Mouse (Mus musculus) embryo, embryonic 11.5 days (tissue): Measurements from ENCODE around the gene Cdcp2.

Source experiments
- DNase-seq: peaks from one replicate; pipeline ENCODE4 v3.0.0-alpha.2; 2012; ENCODE audit warnings: low read depth, low spot score

Gene Cdcp2

GRCm38 (mm10) chr4:107096841-107097373 is at the start of gene Cdcp2:
Cdcp2 (plus strand) TSS chr4:107096891.
- DNase-seq, result no peak

GRCm38 (mm10) chr4:107047806-107048205 is 48.9 kb upstream of the Cdcp2 start:
- no peak for DNase-seq

- DNase-seq, result no peak
These were observed 48.0 kb upstream of the Cdcp2 start for GRCm38 (mm10) chr4:107048568-107049162.

- DNase-seq, result no peak
These were observed 44.8 kb upstream of the Cdcp2 start for GRCm38 (mm10) chr4:107051889-107052288.

GRCm38 (mm10) chr4:107052962-107053553 is 43.6 kb upstream of the Cdcp2 start:
- no peak for DNase-seq

DNA sequence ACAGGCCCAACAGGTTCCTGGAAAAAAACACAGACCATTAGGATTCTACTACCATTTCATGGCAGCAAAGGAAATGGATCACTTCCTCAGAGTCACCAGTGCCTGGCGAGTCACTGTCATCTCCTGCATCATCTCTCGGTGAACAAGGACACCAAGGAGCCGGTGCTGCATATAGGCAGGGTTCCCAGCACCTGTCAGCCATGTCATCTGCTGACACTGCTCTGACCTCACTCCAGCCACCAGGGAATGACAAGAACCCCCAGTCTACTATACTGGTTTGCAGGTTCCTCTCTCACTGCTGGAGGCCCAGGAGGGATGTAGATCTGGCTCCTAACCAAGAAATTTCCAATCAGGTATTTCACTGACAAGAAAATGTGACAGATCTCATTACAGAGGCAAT is 40.6 kb upstream of the Cdcp2 start:
- no peak for DNase-seq

DNA sequence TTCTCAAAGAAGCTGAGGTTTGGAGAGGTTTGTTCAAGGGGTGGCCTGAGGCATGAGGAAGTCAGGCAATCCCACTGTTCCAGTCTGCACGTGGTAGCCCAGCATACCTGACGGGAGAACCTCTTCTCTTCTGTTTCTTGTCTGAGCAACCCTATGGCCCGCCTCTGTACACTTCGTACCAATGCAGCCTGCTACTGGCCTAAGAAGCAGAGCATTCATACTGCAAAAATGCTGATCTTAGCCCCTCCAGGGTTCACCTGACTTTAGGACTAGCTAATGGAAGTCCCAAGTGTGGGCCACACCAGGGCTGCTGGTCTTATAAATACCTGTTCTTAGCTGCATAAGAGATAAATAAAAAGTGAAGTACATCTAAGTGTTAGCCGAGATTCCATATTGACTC is 38.3 kb upstream of the Cdcp2 start:
- DNase-seq, result no peak

DNA sequence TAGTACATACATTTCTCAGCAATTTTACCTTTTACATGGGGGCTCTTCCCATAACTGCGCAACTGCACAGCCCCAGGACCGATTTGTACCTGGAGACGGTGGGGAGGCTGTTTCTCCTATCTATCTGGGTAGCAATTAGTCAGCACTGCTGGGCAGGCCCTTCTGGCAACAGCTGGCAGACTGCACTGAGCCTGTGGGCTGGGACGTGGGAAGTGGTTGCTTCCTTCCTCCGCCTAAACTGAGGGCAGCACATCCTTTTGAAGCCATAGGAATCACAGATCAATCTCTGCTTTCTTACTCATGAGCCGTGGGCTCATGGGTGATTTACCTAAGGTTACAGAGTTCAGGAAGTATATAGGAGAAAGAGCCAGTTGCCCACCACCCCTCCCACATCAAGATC is 37.9 kb upstream of the Cdcp2 start:
- DNase-seq, result no peak

DNA sequence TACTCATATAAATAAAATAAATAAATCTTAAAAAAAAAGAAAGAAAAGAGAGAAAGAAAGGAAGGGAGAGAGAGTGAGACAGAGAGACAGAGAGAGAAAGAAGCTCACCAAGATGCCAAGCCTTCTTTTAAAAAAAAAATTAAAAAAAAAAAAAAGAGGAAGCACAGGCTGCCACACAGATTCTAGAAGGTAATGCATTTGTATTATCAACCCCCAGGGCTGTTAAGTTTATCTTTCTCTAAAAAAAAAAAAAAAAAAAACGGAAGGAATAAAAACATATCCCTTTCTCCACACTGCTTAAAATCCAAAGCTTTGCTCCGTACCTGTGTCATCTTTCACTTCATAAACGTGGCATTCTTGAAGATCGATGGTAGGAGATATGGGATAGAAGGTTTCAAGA is 35.1 kb upstream of the Cdcp2 start:
- DNase-seq, result no peak

- no peak for DNase-seq
These were observed 33.5 kb upstream of the Cdcp2 start for GRCm38 (mm10) chr4:107063214-107063613.

DNA sequence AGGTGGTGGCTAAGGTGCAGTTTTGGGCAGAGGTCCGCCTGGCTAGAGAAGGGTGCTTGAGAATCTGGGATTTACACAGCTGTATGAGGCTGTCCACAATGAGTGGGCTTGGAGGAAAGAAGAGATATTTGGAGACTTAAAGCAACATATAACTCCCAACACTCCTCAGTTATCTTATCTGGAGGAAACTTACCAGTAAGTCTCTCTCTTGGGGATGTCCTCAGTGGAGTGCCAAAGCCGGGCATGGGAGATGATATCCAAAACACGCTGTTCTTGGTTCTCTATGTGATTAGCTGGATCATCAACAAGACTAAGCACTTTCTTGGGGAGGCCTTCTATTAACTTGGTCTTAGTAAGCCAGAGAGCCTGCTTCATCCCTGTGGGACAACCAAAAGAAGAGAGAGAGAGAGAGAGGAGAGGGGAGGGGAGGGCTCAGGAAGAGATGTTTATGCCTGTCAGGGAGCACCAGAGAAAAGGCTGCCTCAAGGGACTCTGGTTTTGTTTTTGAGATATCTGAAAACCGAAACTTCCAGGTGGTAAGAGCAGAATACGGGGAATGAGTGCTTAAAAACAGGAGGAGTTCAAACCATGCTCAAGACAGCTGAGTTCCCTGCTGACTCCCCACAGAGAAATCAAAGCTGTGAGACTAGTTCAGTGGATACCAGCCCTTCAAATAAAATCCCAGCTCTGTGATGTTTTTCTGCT is 32.1 kb upstream of the Cdcp2 start:
- DNase-seq, result no peak

DNA sequence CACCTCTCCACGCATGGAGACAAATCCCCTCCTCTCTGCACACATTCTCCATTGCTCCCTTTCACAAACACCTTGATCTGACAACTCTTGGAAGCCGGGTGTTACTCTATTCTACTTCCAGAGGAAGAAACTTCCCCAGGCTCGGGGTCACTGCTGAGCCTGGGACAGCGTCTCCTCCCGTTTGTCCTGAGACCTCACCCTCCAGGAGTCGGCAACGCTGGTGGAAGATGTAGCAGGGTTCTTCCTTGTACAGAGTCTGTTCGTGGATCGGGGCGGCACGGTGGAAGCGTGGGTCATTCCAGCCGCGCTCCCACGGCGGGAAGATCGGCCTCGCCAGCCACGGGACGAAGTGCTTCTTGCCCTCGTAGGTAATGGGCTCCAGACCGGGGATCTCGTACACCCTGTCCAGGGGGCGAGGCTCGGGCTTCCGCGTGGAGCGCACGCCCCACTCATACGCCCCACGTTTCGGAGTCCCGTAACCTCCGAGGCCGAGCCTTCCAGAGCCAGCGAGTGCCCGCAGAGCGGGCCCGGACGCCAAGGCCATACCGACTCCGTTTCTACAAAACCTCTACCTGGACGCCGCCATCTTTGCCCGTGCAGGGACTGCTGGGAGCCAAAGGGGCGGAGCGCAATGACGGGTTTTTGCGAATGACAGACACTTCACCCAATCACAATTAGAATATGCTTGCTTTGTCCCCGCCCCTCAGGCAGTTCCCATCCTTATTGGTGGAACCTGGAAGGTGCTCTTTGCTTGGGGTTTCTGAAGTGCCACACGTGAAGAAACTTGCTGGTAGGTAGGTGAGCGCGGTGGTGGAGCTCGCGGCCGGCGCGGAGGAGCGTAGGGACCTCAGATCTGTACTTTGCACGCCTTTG is 30.2 kb upstream of the Cdcp2 start, which contains the start of the genes Mrpl37 and Cyb5rl:
Gene Mrpl37 (minus strand): TSS at position 617 of the 873 bp plus-strand sequence.
Gene Cyb5rl (plus strand): TSS at position 737 of the 873 bp plus-strand sequence.
- peak; percentile 91 for DNase-seq

DNA sequence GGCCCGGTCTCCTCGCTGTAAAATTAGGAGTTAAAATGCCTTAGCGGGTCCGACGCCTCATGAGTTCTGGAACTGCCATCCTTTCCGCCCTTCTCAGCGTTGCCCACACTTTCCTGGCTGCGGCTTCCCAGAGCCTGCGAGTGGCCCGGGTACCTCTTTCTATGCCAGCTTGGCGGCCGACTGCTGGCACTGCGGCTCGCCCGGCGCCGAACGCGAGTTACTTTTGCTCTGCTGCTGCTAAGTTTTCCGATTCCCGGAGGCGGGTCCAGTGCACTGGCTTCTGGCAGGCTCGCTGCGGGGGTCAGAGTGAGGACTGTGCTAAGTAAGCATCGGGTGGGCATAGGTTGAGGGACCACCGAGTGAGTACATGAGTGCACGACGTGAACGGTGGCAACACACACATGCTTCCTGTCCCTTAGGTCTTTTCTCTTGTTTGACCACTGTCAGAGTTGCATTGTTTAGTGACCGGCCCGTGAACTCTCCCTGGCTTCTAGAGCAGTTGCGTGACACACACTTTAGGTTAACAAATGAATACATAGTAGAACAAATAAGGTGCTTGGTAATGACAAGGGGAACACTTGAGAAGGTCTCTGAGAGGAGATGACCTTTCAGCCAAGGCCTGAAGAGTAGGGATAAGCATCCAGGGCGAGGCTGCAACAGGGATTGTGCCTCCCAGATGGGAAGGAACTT is 29.4 kb upstream of the Cdcp2 start:
- no peak for DNase-seq

DNA sequence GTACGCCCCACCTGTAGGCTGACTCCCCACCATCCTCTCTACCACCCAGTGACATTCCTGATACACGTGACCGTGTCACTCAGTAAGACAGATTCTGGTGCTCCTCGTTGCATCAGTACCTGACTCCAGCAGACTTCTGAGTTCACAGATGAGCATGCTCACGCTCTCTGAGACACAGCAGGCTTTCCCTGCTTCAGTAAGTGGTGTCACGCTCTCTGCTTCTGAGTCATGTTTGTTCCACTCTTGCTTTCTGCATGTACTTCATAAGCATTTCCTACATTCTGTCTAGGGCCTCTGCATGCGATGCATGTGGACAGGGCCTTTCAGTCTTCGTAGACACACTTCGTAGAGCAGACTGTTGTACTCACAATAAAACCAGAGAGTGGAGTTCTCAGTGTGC is 24.3 kb upstream of the Cdcp2 start:
- DNase-seq, result no peak

DNA sequence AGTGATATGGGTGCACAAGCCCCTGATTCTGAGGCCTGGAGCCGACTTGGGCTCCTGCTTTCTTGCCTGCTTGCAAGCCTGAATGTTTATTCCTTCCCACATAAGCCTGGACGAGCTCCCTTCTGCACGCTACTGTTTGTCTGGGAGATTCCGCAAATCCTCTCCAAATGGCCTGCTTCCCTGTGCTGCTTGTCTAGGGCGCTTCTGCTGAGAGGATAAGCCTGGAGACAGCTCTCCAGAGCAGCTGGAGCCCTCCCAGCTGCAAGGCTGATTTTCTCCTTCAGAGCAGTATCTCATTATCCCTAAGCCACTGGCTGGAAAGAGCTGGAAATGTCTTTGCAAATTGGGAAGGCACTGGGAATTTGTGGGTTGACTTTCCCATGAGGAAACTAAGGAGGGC is 21.2 kb upstream of the Cdcp2 start:
- no peak for DNase-seq

DNA sequence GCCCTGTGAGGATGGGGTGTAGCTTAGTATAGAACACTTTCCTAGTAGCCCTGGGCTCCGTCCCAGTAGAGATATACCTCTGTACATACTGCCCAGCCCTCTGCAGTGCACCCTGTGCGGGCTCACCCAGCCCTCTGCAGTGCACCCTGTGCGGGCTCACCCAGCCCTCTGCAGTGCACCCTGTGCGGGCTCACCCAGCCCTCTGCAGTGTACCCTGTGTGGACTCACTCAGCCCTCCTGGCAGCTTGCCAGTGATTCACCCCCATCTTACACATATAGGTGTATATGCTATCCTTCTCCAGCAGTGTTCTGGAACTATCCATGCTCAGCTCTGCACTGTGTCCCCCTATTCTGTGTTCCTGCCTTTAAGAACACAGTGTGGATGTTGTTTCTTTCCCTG is 17.8 kb upstream of the Cdcp2 start:
- DNase-seq, result no peak

DNA sequence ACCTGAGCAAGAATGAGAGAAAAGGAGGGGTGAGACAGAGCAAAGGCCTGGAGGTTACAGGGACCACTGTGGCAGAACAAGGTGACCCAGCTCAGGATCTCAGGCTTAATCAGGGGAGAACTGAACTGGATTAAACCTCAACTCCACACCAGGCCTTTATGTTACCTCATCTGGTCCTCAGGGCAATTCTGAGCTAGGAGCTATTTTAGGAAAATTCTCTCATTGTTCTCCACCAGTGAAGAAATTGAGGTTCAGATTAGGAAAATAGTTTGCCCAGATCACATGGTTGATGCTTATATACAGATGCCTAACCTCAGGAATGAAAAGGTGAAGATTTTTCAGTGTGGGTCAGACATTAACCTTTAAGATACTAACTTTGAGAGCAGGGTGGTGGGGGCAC is 17.0 kb upstream of the Cdcp2 start:
- no peak for DNase-seq

- DNase-seq, result no peak
These were observed 14.5 kb upstream of the Cdcp2 start for GRCm38 (mm10) chr4:107082185-107082584.

GRCm38 (mm10) chr4:107083126-107083525 is 13.6 kb upstream of the Cdcp2 start:
- no peak for DNase-seq

GRCm38 (mm10) chr4:107084343-107084742 is 12.3 kb upstream of the Cdcp2 start:
- no peak for DNase-seq

DNA sequence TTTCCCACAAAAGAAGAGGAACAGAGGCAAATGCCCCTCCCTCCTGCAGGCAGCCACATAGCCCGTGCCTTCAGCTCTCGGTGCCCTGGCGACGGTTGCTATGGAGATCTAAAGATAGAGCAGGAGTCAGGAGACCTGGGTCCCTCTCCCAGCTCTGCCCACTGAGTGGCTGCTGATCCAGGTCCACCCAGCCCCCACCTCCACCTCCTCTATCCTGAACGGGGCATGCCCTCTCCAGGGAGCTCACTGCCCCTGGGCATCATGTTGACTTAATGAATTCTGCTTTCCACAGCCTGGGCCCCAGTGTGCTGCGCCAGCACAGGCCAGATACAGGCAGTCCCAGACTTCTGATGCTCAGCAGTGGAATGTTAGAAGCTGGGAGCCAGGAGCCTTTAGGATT is 11.8 kb upstream of the Cdcp2 start:
- DNase-seq, result peak; percentile 41
